Mouse (Mus musculus) macrophage (primary cell): ENCODE data around the gene Usp4. TPM values are rescaled to one million over a fixed set of nuclear protein-coding genes. Genes with fewer than 3 reads are reported as not detected.
A peak's percentile ranks its signal among the peaks of the same experiment; 100 is the strongest.

ENCODE experiments used
- H3K27ac ChIP-seq: fragments of 350-480 bp; formaldehyde crosslinking; 2 replicates; pipeline ENCODE4 v1.9.0; 2021
- H3K36me3 ChIP-seq: fragments of 350-480 bp; formaldehyde crosslinking; 2 replicates; pipeline ENCODE4 v1.9.0; 2021; ENCODE audit errors: inconsistent target
- H3K4me3 ChIP-seq: fragments of 350-480 bp; formaldehyde crosslinking; 2 replicates; pipeline ENCODE4 v1.9.0; 2021; ENCODE audit errors: inconsistent target
- H3K79me2 ChIP-seq: fragments of 350-480 bp; formaldehyde crosslinking; 2 replicates; pipeline ENCODE4 v1.9.0; 2021; ENCODE audit errors: inconsistent target
- WGBS: methylation state at CpG from one replicate; pipeline ENCODE4 v1.1.7; 2026; ENCODE audit warnings: inconsistent platforms; ENCODE audit not compliant: missing documents; 5-methylcytosine and 5-hydroxymethylcytosine counted together
- polyA plus RNA-seq: library from polyadenylated mRNA; stranded (reverse); fragments of 250-400 nt; gene quantifications from 3 replicates; pipeline ENCODE4 v1.2.4, GENCODE M21; 2018; ENCODE audit warnings: inconsistent platforms

Usp4 gene
- polyA plus RNA-seq, 1 experiment from 2014 or later, result 60.3 TPM

- Histone ChIP-seq H3K4me3 (no peak overlapping the region), H3K27ac (peak overlapping the region; percentile 98), H3K36me3 (peaks cover 24% of the 10 kb centered on the region; the same call in 1 of the 2 replicates), H3K79me2 (peaks cover 54% of the 10 kb centered on the region)
- WGBS, result 60% methylated on average over 10 of the region's 10 CpGs
Observed at GRCm38 (mm10) chr9:108337848-108338550, 9.7 kb upstream of the Usp4 start.

DNA sequence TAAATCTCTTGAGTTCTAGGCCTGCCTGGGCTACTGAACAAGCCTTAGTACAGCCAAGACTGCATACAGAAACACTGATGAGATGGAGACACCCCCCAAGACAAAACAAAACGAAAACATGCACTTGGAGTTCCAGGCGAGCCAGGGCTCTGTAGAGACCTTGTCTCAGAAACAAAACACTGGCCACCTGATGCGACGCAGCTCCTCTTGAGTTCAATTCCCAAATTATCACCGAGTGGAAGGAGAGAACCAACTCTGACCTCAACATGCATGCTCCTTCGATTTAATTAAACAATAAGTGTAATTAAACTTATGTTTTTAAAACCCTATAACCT, 9.1 kb upstream of the Usp4 start:
- WGBS, result 18% methylated on average over 5 of the region's 6 CpGs
- Histone ChIP-seq H3K4me3 (no peak overlapping the region), H3K36me3 (peaks cover 20% of the 10 kb centered on the region; the same call in 1 of the 2 replicates), H3K27ac (peak overlapping the region; percentile 98), H3K79me2 (peaks cover 49% of the 10 kb centered on the region)

DNA sequence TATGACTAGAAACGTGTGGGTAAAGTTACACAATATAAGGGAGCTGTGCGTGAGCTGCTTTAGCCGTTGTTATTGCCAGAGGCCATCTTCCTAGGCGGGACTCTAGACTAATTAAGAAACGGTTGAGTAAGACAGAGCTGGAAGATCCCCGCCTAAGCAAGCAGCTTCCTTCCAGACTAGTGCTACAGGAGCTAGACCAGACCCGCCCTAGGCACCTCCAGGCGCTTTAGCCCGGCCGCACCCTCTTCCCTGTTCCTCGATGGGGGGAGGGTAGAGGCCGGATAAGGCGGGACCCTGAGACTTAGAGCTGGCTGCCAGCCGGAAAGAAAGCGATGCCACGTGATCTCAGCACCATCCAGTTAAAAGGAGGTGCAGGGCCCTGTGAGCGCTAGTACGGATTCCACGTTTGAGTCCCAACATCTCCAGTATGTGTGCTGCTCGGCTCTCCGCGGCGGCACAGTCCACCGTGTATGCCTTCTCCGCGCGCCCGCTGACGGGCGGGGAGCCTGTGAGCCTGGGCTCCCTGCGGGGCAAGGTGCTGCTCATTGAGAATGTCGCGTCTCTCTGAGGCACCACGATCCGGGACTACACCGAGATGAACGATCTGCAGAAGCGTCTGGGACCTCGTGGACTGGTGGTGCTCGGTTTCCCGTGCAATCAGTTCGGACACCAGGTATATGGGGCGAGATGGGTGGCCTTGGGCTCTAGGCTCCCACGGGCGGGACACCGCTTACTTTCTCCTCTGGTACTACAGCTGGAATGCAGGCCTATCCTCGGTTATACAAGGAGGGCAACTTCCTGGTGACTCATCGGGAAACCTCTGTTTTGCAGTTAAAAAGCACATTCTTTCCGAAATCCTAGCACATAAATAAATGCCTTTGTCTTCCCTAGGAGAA, 8.5 kb upstream of the Usp4 start, which contains the start of gene Gpx1:
TSS of gene Gpx1 (plus strand) at position 18 of the 896 bp plus-strand sequence.
- under 1% methylated on average over 47 of the region's 49 CpGs for WGBS
- H3K36me3 ChIP-seq, result peaks cover 13% of the 10 kb centered on the region; the same call in 1 of the 2 replicates
- peaks cover 43% of the 10 kb centered on the region for H3K79me2 ChIP-seq
- H3K27ac ChIP-seq, result peak within 1 kb of the TSS; percentile 98
- peak within 1 kb of the TSS; percentile 90 for H3K4me3 ChIP-seq

DNA sequence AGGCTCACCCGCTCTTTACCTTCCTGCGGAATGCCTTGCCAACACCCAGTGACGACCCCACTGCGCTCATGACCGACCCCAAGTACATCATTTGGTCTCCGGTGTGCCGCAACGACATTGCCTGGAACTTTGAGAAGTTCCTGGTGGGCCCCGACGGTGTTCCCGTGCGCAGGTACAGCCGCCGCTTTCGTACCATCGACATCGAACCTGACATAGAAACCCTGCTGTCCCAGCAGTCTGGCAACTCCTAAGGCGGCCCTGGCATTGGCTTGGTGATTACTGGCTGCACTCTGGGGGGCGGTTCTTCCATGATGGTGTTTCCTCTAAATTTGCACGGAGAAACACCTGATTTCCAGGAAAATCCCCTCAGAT, 7.8 kb upstream of the Usp4 start:
- H3K27ac ChIP-seq, result peak overlapping the region; percentile 98
- H3K79me2 ChIP-seq, result peaks cover 36% of the 10 kb centered on the region
- under 1% methylated on average over 19 of the region's 20 CpGs for WGBS
- H3K4me3 ChIP-seq, result peak overlapping the region; percentile 90
- peaks cover 6% of the 10 kb centered on the region; the same call in 1 of the 2 replicates for H3K36me3 ChIP-seq

DNA sequence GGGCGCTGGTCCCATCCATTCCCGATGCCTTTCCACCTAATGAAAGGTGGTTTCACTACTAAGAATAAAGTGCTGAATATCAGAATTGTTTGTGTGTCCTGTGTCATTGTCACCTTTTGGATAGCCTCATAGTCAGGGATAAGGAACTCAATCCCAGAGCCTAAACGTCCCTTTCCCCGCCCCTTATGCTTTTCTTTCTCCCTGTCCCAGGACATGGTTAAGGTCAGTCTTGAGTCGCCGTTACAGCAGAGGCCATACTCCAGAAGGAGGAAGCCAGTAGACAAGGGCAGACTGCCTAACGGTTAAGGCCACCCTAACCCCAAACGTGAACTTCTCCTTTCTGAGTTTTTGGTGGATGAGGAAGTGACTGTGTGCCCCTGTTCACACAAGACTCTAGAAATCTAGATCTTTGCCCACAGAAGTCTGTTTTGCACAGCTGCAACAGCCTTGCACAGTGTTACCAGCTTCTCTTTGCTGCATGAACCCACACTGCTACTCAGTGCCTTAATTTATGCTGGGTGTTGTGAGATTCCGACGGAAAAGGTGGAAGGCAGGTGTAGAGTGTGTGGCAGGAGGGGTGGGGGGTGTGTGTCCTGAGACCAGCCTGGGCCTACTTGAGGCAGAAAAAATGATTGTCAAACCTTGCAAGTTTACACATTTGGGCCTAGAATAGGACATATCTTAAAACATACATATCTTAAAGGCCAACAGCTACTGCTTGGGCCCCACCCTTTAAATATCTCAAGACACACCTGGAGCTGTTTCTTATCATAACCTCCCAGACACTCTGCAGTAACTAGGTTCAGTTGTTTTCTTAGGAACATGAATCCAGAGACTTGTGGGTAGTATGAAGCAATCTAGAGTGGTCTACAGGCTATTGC, 7.2 kb upstream of the Usp4 start:
- under 1% methylated on average over 10 of the region's 10 CpGs for WGBS

GRCm38 (mm10) chr9:108341139-108341475, 6.5 kb upstream of the Usp4 start:
- peak overlapping the region; percentile 90 for H3K4me3 ChIP-seq
- 19% methylated on average over 5 of the region's 5 CpGs for WGBS

More for the DNA sequence above, 7.2 kb upstream of the Usp4 start:
- no peaks in the 10 kb centered on the region for H3K36me3 ChIP-seq
- peaks cover 29% of the 10 kb centered on the region for H3K79me2 ChIP-seq
- peak overlapping the region; percentile 98 for H3K27ac ChIP-seq
- peak overlapping the region; percentile 90 for H3K4me3 ChIP-seq

GRCm38 (mm10) chr9:108341801-108342200, 5.9 kb upstream of the Usp4 start:
- peaks cover 19% of the 10 kb centered on the region for H3K79me2 ChIP-seq
- no peaks in the 10 kb centered on the region for H3K36me3 ChIP-seq
- H3K27ac ChIP-seq, result peak overlapping the region; percentile 98
- no peak overlapping the region; the same call in 1 of the 2 replicates for H3K4me3 ChIP-seq

More at GRCm38 (mm10) chr9:108341139-108341475, 6.5 kb upstream of the Usp4 start:
- no peaks in the 10 kb centered on the region for H3K36me3 ChIP-seq
- peaks cover 24% of the 10 kb centered on the region for H3K79me2 ChIP-seq
- peak overlapping the region; percentile 98 for H3K27ac ChIP-seq

- no peak overlapping the region for H3K4me3 ChIP-seq
- peak overlapping the region; percentile 98 for H3K27ac ChIP-seq
- peaks cover 19% of the 10 kb centered on the region for H3K79me2 ChIP-seq
- no peaks in the 10 kb centered on the region for H3K36me3 ChIP-seq
- 3% methylated on average over 5 of the region's 5 CpGs for WGBS
Observed at GRCm38 (mm10) chr9:108342301-108342831, 5.3 kb upstream of the Usp4 start.

DNA sequence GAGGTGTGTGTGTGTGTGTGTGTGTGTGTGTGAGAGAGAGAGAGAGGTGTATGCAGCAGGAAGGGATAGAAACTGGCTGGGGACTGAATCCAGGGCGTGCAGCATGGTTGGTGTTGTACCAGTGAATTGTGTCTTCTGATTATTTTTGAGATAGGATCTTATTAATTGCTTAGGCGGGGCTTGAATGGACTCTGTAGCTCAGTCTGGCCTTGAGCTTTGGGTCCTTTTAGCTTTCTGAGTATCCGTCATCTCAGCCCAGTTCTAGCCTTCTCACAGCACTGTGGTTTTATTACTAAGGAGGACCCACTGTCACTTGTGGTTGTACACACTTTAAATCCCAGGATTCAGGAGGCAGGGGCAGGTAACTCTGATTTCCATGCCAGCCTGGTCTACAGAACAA, 4.3 kb upstream of the Usp4 start:
- H3K79me2 ChIP-seq, result peaks cover 24% of the 10 kb centered on the region
- peak overlapping the region; percentile 98 for H3K27ac ChIP-seq
- H3K4me3 ChIP-seq, result no peak overlapping the region
- no peaks in the 10 kb centered on the region for H3K36me3 ChIP-seq
- 74% methylated on average over 3 of the region's 3 CpGs for WGBS

DNA sequence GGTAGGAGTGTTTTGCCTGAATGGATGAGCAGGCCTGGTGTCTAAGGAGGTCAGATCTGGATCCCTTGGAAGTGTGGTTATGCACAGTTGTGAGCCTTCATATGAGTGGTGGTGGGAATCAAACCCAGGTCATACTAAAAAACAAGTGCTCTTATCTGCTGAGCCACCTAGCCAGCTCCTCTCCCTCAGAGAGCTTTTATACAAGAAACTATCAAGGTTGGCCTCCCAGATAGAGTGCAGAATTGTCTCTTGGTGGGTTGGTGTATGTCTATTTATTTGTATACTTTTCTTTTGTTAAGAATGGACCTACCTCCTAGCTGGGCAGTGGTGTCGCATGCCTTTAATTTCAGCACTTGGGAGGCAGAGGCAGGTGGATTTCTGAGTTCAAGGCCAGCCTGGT, 3.8 kb upstream of the Usp4 start:
- H3K4me3 ChIP-seq, result no peak overlapping the region
- peaks cover 29% of the 10 kb centered on the region for H3K79me2 ChIP-seq
- peak overlapping the region; percentile 98 for H3K27ac ChIP-seq
- no peaks in the 10 kb centered on the region for H3K36me3 ChIP-seq
- 100% methylated on average over 1 of the region's 1 CpGs for WGBS

DNA sequence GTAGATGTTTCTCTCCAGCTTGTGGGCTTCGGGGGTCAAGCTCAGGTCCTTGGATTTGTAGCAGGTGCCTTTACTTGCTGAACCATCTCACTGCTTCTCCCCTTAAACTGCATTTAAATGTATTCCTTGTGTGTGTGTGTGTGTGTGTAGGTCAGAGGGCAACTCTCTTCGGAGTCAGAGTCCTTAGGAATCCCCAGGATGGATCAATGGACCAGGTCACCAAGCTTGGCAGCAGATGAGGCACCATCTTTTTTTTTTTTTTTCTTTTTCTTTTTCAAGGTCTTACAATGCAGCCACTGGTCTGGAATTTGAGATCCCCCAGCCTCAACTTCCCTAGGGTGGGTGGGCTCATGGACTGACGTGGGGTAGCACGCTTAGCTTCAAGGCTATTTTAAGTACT, 3.2 kb upstream of the Usp4 start:
- H3K36me3 ChIP-seq, result no peaks in the 10 kb centered on the region
- H3K79me2 ChIP-seq, result peaks cover 32% of the 10 kb centered on the region
- no peak overlapping the region for H3K4me3 ChIP-seq
- 92% methylated on average over 4 of the region's 4 CpGs for WGBS
- H3K27ac ChIP-seq, result no peak overlapping the region

GRCm38 (mm10) chr9:108347024-108347423, 629 bp upstream of the Usp4 start:
- Histone ChIP-seq H3K27ac (peak overlapping the region; percentile 88), H3K79me2 (peaks cover 42% of the 10 kb centered on the region), H3K36me3 (peaks cover 14% of the 10 kb centered on the region), H3K4me3 (peak overlapping the region; percentile 59)
- WGBS, result under 1% methylated on average over 11 of the region's 11 CpGs

DNA sequence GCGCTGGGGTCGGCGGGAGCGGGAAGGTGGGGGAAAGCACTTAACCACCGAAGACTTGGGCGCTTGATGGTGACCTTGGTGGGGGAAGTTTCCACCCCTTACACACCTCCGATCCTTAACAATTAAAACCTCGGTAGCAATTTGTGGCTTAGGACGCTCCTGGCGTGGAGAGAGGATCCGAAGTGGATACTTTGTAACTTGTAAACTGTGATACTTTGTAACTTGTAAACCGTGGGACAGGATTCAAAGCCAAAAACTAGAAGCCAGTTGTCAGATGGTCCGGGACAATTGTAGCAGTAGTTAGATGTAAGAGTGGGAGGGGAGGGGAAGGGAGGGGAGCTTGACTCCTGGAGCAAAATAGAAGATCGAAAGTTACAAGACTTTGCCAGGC, 632 bp downstream of the Usp4 start:
- Histone ChIP-seq H3K36me3 (peaks cover 27% of the 10 kb centered on the region), H3K27ac (peak overlapping the region; percentile 61), H3K79me2 (peaks cover 54% of the 10 kb centered on the region), H3K4me3 (peak overlapping the region; percentile 75)
- WGBS, result 4% methylated on average over 6 of the region's 14 CpGs

DNA sequence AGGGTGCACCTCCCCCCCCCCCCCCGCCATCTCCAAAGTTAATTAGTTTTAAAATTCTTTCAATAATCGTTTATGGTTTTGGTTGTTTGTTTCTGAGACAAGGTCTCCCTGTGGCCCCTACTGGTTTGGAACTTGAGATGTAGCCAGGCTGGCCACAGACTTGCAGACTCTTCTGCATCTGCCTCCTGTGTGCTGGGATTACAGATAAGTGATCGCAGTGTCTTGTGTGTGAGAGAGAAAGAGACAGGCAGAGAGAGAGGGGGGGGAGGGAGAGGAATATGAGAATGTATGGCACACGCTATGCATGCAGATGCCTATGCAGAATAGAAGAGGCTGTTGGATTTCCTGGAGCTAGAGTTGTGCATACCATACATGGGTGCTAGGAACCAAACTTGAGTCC, 2.1 kb downstream of the Usp4 start:
- H3K4me3 ChIP-seq, result no peak overlapping the region
- WGBS, result 88% methylated on average over 4 of the region's 4 CpGs
- H3K79me2 ChIP-seq, result peaks cover 69% of the 10 kb centered on the region
- H3K36me3 ChIP-seq, result peaks cover 37% of the 10 kb centered on the region
- no peak overlapping the region for H3K27ac ChIP-seq
